ENCODE assay signal across 13 mouse cellular contexts in the genomic region with DNA sequence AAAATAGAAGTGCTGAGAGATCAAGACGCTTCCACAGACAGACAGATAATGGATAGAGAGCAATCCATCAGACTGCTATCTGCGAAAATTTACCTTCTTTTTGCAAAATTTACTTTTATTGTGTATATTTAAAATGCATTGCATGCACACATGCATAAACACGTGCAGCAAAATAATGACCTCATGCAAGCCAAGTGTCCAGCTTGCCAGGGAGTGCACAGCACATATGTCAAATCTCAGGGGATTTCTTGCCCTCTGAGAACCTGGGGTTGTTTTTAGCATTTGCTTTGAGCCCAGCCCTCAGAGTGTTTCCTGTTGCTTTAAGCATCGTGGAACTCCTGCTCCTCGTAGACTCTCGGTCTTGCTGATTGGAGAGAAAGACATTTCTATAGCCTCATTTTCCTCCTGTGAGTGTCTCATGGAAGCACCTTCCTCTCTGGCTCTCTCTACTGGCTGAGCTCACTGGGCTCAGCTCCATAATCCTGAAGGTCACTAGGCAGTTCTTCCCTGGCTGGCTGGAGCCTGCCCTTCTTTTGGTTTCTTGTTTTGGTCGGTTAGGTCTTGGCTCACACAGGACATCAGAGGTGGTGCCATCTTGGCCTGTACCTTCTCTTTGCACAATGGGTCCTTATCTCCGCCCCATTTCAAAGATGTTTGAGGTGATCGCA.
DNase-seq lines count a peak whose midpoint lies in the region; ATAC-seq lines count a peak whose summit lies in the region.
"Had no signal": no experiment of that assay in that cellular context is flagged by ENCODE, and none has a peak within 500 bp of the region (broad histone marks: within the 10 kb centered on the region; RNA-seq: fewer than 3 reads in every experiment).

No protein-coding gene starts in this region.

- H3K4me1 ChIP-seq in lung, embryonic 16.5 days (replicated peaks; ENCODE audit: control insufficient read depth, insufficient read depth, low read length), result peaks cover 6% of the 10 kb centered on the region
- H3K4me1 ChIP-seq in stomach, embryonic 16.5 days (ENCODE audit: control insufficient read depth, insufficient read depth, low read length), result peaks cover 9% of the 10 kb centered on the region; the same call in 1 of the 2 replicates
- no peaks in the 10 kb centered on the region for H3K4me1 ChIP-seq in forebrain, embryonic 12.5 days
- H3K4me1 ChIP-seq: limb, embryonic 13.5 days had no signal

- H3K4me2 ChIP-seq in lung, embryonic 16.5 days (ENCODE audit: low read depth, low read length), result no peak overlapping the region
- no peak overlapping the region for H3K4me2 ChIP-seq in stomach, embryonic 16.5 days (ENCODE audit: low read depth, low read length)
- no peak overlapping the region for H3K4me2 ChIP-seq in forebrain, embryonic 12.5 days
- H3K4me2 ChIP-seq: limb, embryonic 13.5 days had no signal

- no peak overlapping the region for H3K9ac ChIP-seq in lung, embryonic 16.5 days (ENCODE audit: low read length)
- no peak overlapping the region for H3K9ac ChIP-seq in stomach, embryonic 16.5 days (ENCODE audit: low read length)
- H3K9ac ChIP-seq in forebrain, embryonic 12.5 days, result no peak overlapping the region
- H3K9ac ChIP-seq: limb, embryonic 13.5 days had no signal

- H3K9me3 ChIP-seq in lung, embryonic 16.5 days (ENCODE audit: control insufficient read depth, low read length), result no peaks in the 10 kb centered on the region
- H3K9me3 ChIP-seq in stomach, embryonic 16.5 days (replicated peaks; ENCODE audit: control insufficient read depth, low read length), result no peaks in the 10 kb centered on the region
- no peaks in the 10 kb centered on the region for H3K9me3 ChIP-seq in forebrain, embryonic 12.5 days
- H3K9me3 ChIP-seq: limb, embryonic 13.5 days had no signal

- H3K27ac ChIP-seq in lung, embryonic 16.5 days (ENCODE audit: low read length), result peak overlapping the region; percentile 70
- H3K27ac ChIP-seq in stomach, embryonic 16.5 days (ENCODE audit: low read length), result peak overlapping the region; percentile 54
- H3K27ac ChIP-seq in forebrain, embryonic 12.5 days, result no peak overlapping the region
- H3K27ac ChIP-seq: limb, embryonic 13.5 days; macrophage had no signal

- 62% methylated on average over 9 of the region's 9 CpGs for WGBS in lung, embryonic 16.5 days
- 63% methylated on average over 9 of the region's 9 CpGs for WGBS in stomach, embryonic 16.5 days
- 81% methylated on average over 9 of the region's 9 CpGs for WGBS in forebrain, embryonic 12.5 days

- no peak overlapping the region for H3K4me3 ChIP-seq in lung, embryonic 16.5 days (ENCODE audit: low read length)
- H3K4me3 ChIP-seq in stomach, embryonic 16.5 days (replicated peaks; ENCODE audit: low read length), result no peak overlapping the region
- no peak overlapping the region for H3K4me3 ChIP-seq in forebrain, embryonic 12.5 days (replicated peaks)
- H3K4me3 ChIP-seq: erythroblast, embryonic 14.5 days; limb, embryonic 13.5 days; myocyte had no signal

- DNase-seq in gastrocnemius, adult 8-10 months (ENCODE audit: low spot score in 2 of 2), result peak; percentile 4 to 35
- DNase-seq in gastrocnemius, postnatal 10 days, result no peak
- no peak for DNase-seq in lung, postnatal 10 days
- DNase-seq in cerebellum, postnatal 25 days, result peak; percentile 69 to 75
- no peak for DNase-seq in thymus, postnatal 10 days (ENCODE audit: low spot score in 2 of 2)
- DNase-seq: right cerebral cortex, adult 18-20 months had no signal

- no peak for ATAC-seq in lung, embryonic 16.5 days (ENCODE audit: low read depth)
- no peak for ATAC-seq in stomach, embryonic 16.5 days (ENCODE audit: insufficient read depth, low FRiP score)
- ATAC-seq in forebrain, embryonic 12.5 days (ENCODE audit: low FRiP score), result no peak

- H3K27me3 ChIP-seq in lung, embryonic 16.5 days (ENCODE audit: control insufficient read depth, insufficient read depth, low read depth, low read length), result no peaks in the 10 kb centered on the region
- no peaks in the 10 kb centered on the region for H3K27me3 ChIP-seq in stomach, embryonic 16.5 days (ENCODE audit: control insufficient read depth, insufficient read depth, low read length)
- H3K27me3 ChIP-seq in forebrain, embryonic 12.5 days, result no peaks in the 10 kb centered on the region
- H3K27me3 ChIP-seq: limb, embryonic 13.5 days had no signal

- H3K36me3 ChIP-seq in lung, embryonic 16.5 days (ENCODE audit: control insufficient read depth, insufficient read depth, low read length), result no peaks in the 10 kb centered on the region
- no peaks in the 10 kb centered on the region for H3K36me3 ChIP-seq in stomach, embryonic 16.5 days (ENCODE audit: control insufficient read depth, insufficient read depth, low read length)
- H3K36me3 ChIP-seq in forebrain, embryonic 12.5 days (replicated peaks), result no peaks in the 10 kb centered on the region
- H3K36me3 ChIP-seq: limb, embryonic 13.5 days had no signal

Comparison
In these comparisons a context has a peak if more than half of its experiments do, and no peak if none do; other contexts are left out.
1. DNase-seq: peak in gastrocnemius, adult 8-10 months (2 of 2) and cerebellum, postnatal 25 days (2 of 2); none in gastrocnemius, postnatal 10 days (single experiment), lung, postnatal 10 days (single experiment) and thymus, postnatal 10 days (0 of 2).